In the genomic region with DNA sequence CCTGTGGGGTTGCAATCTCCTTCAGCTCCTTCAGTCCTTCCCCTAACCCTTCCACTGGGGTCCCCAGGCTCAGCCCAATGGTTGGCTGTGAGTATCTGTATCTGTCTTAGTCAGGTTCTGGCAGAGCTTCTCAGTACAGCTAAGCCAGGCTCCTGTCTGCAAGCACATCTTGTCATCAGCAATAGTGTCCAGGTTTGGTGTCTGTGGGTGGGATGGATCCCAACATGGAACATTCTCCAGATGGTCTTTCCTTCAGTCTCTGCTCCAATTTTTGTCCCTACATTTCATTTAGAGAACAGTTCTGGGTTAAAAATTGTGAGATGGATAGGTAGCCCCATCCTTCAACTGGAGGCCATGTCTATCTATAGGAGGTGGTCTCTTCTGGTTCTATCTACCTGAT, we compare ENCODE assay signal across 23 mouse cellular contexts.
DNase-seq lines count a peak whose midpoint lies in the region; ATAC-seq lines count a peak whose summit lies in the region.
"Had no signal": no experiment of that assay in that cellular context is flagged by ENCODE, and none has a peak within 500 bp of the region (broad histone marks: within the 10 kb centered on the region; RNA-seq: fewer than 3 reads in every experiment).

No protein-coding gene starts in this region.

- no peaks in the 10 kb centered on the region for H3K9me3 ChIP-seq in neural tube, embryonic 15.5 days (replicated peaks)
- H3K9me3 ChIP-seq: forebrain, embryonic 10.5 days; heart, embryonic 15.5 days; intestine, embryonic 15.5 days; limb, embryonic 15.5 days; lung, embryonic 15.5 days had no signal

- H3K4me1 ChIP-seq in neural tube, embryonic 15.5 days = no peaks in the 10 kb centered on the region
- H3K4me1 ChIP-seq: forebrain, embryonic 10.5 days; heart, embryonic 15.5 days; intestine, embryonic 15.5 days; limb, embryonic 15.5 days; lung, embryonic 15.5 days had no signal

- no peaks in the 10 kb centered on the region for H3K36me3 ChIP-seq in neural tube, embryonic 15.5 days
- H3K36me3 ChIP-seq: forebrain, embryonic 10.5 days; heart, embryonic 15.5 days; intestine, embryonic 15.5 days; limb, embryonic 15.5 days; lung, embryonic 15.5 days had no signal

- intact Hi-C loops in left cerebral cortex, postnatal 4 days (cut with DNase I) = no loop called here
- intact Hi-C loops in left cerebral cortex, postnatal 25 days (cut with DNase I) = loop anchor here (2.0 kb wide), 1 partner anchor 123 kb away; no protein-coding TSS in a partner anchor

- H3K4me2 ChIP-seq in neural tube, embryonic 15.5 days = no peak overlapping the region
- H3K4me2 ChIP-seq: heart, embryonic 15.5 days; hindbrain, embryonic 14.5 days; intestine, embryonic 15.5 days; limb, embryonic 15.5 days; lung, embryonic 15.5 days had no signal

- H3K27ac ChIP-seq in neural tube, embryonic 15.5 days (replicated peaks) = no peak overlapping the region
- H3K27ac ChIP-seq: forebrain, embryonic 10.5 days; heart, embryonic 15.5 days; hindbrain, embryonic 14.5 days; intestine, embryonic 15.5 days; limb, embryonic 15.5 days; liver, embryonic 14.5 days; lung, embryonic 15.5 days had no signal

- peak; percentile 35 for DNase-seq in left cerebral cortex, adult 11 months (ENCODE audit: low spot score)
- DNase-seq in left cerebral cortex, postnatal 4 days = no peak
- DNase-seq in frontal cortex, postnatal 36 days (ENCODE audit: low spot score in 2 of 2) = peak; percentile 30 to 75
- peak; percentile 30 to 89 for DNase-seq in left cerebral cortex, postnatal 25 days (ENCODE audit: low spot score in 2 of 2)
- no peak for DNase-seq in ovary, postnatal 36 days (ENCODE audit: low spot score)
- DNase-seq: adrenal gland, postnatal 14 days; cerebellum, adult 9-10 months; heart, postnatal 4 days; kidney, postnatal 25 days; lung, postnatal 4 days had no signal

- no peak for ATAC-seq in inflammation-experienced regulatory T-cells, adult 6 months
- ATAC-seq in neural tube, embryonic 15.5 days (ENCODE audit: low FRiP score) = no peak
- ATAC-seq: CD4-positive, CD25-positive, alpha-beta regulatory T cell, adult 4 months; forebrain, embryonic 16.5 days; intestine, embryonic 15.5 days; midbrain, embryonic 16.5 days had no signal

- no peaks in the 10 kb centered on the region for H3K27me3 ChIP-seq in neural tube, embryonic 15.5 days (replicated peaks)
- H3K27me3 ChIP-seq: heart, embryonic 15.5 days; intestine, embryonic 15.5 days; limb, embryonic 15.5 days; lung, embryonic 15.5 days had no signal

- H3K9ac ChIP-seq in neural tube, embryonic 15.5 days (replicated peaks) = no peak overlapping the region
- H3K9ac ChIP-seq: heart, embryonic 15.5 days; hindbrain, embryonic 14.5 days; intestine, embryonic 15.5 days; limb, embryonic 15.5 days; liver, embryonic 14.5 days; lung, embryonic 15.5 days had no signal

- H3K4me3 ChIP-seq in neural tube, embryonic 15.5 days (replicated peaks) = no peak overlapping the region
- H3K4me3 ChIP-seq: forebrain, embryonic 10.5 days; heart, embryonic 15.5 days; intestine, embryonic 15.5 days; limb, embryonic 15.5 days; lung, embryonic 15.5 days; myocyte had no signal

Comparison
In these comparisons a context has a peak if more than half of its experiments do, and no peak if none do; other contexts are left out.
1. DNase-seq: peak in left cerebral cortex, adult 11 months (single experiment), frontal cortex, postnatal 36 days (2 of 2) and left cerebral cortex, postnatal 25 days (2 of 2); none in left cerebral cortex, postnatal 4 days (single experiment) and ovary, postnatal 36 days (single experiment).